Mouse (Mus musculus): ENCODE measurements around the gene Slc22a5.
"Not testable (repeated sequence)": the region's sequence is repeated elsewhere in the genome, so short reads cannot be mapped to it uniquely, and the experiment has no call there.

The Slc22a5 gene

DNA sequence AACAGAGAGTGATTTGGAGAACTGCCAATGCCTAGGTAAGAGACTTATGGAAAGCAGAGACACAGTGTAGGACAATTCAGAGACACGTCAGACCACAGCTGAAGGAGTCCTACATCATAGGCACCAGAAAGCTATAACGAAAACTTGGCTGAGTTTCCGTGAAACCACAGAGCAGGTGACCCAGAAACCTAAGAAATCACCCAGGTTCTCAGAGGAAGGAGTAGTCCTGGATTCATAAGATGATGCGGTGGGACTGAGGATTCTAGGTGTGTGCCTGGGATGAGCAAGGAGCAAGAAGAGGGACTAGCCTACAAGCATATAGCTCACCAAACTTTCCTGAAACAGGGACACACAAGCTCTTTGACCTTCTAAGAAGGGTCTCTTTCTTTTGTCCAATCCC is 3.2 kb downstream of the Slc22a5 start:
- no peak for DNase-seq (ENCODE audit: low spot score)

DNA sequence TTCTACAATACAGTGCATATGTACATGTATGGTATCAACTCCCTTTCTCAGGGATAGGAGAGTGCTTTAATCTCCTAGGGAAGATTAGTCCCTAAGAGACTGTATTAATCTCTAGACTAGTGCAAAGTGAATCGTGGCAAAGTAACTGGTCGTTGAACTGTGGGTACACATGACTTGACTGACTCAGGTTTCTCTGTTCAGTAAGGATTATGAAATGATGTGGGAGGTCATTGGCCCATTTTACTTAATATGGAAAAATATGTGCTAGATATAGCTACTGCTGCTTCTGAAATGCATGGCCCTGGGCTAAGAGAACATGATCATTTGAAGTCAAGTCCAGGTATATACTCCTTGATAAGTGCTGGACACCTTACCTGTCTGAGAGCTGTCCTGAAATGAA is 8.2 kb downstream of the Slc22a5 start:
- no peak for DNase-seq (ENCODE audit: low spot score)

DNA sequence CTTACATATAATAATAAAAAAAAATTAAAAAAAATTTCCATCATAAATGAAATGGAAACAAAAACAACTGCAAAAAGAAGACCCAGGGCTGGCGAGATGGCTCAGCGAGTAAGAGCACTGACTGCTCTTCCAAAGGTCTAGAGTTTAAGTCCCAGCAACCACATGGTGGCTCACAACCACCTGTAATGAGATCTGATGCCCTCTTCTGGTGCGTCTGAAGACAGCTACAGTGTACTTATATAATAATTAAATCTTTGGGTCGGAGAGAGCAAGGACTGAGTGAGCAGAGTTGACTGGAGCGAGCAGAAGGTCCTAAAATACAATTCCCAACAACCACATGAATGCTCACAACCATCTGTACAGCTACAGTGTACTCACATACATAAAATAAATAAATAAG is 13.4 kb downstream of the Slc22a5 start:
- DNase-seq (ENCODE audit: low spot score), result not testable (repeated sequence)

DNA sequence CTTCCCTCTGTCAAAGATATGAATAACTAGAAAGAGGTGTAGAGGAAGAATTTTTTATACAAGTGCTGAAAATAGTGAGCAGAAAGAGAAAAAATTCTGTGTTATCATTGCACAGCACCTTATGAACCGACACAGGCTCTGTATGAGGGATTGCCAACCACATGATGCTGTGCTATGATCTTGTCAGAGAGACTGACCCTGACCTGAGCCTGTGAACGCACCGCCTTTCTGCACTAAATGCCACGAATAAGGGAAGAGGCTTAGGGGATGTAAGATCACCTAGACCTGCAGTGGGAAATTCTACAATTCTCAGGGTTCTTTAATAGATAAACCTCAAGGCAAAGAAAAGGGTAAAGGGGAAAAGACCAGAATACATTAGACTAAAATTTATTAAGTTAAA is 15.0 kb downstream of the Slc22a5 start:
- no peak for DNase-seq (ENCODE audit: low spot score)

DNA sequence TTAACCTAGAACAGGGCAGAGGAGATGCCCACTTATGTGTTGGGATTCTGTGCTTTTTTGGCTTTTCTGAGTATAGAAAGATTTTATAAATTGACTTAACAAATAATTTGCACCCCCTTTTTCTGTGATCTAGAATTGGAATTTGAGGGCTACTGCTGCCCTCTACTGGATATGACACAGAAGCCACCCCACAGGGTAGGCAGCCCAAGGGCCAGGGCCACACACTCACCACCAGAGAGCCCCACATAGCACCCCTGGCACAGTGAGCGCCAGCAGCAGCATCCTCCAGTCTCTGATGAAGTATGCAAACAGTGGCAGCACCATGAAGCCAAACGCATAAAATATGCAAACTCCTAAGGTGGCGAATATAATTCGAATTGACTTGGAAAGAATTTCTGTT is 16.8 kb downstream of the Slc22a5 start:
- DNase-seq (ENCODE audit: low spot score), result no peak

DNA sequence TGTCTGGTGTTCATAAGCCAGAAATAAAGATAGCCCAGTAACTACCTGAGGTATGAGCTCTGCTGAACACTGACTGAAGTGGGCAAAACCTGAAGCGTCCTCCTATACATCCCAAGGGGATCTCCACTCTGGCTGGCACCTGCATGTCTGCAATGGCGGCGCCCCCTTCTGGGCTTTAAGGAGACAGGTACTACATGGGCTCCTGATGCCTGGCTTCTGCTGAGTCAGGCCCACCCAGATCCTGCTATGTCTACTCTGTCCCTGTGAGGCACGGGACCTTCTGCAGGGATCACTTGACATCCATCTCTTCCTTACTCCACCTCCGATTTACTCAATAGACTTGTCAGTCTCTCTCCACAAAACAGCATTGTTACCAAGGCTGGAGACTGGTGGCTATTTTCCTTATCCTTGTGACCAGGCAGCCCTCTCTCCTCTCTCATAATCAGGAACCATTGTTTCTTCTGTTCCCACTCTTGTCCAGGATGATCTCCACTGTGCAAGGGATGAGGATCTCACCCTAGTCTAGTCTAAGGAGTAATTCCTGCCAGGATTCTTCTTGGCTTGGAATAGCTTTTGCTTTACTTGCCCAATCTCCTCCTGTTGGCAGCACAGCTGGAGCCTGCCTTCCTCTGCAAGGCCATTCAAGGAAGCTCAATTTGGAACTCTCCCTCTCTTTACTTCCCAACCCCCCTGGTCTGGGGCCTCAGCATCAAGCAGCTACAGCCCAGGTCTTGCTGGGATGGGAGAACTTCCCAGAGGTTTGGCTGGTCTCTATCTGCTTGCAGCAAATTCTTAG is 17.4 kb downstream of the Slc22a5 start:
- not testable (repeated sequence) for DNase-seq (ENCODE audit: low spot score)

DNA sequence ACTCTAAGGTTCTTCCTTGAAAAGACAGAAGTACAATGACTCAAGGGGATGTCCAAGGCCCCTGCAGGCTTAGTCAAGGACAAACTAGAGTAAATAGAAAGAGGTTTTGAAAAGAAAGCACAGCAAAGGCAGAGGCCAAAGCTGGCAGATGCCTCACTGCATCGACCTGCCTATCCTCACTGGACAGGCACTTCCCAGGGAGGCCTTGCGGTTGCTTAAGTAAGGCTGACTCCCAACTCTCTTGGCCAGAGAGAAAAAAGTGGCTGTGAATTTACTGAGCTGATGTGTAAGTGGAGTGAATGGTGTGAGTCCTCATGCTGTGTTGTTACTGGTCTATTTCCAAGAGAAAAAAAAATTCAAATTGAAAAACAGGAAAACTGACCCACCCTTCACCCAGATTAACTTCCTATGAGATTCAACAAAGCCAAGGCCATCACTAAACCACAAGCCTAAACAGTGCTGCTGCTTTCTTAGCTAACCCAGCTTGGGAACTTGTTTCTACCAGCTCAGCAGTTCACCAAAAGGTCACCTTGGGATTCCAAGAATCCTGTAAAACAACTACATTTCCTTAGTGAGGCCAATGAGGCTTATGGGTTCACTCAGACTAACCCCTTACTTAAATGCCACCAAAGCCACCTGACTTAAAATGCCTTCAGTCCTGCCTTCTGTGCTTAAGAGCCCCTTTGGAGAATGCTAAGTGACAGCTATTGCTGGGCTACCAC is 19.5 kb downstream of the Slc22a5 start:
- no peak for DNase-seq (ENCODE audit: low spot score)

DNA sequence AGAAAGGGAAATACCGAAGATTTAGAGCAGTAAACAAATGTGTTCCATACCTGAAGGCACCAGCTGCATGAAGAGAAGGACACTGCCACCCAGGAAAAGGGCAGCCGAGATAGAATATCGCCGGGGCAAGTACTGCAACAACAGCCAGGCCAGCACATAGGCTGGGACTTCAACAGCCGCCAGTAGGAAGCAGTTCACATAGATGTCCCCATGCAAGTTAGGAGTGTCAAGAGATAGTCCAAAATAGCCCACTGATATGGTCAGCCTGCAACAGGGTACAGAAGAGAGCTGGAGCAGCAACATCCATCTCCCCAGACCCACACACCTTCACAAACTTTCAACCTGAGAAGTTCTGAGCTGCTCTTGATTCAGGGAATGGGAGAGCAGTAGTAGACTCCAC is 22.3 kb downstream of the Slc22a5 start:
- DNase-seq (ENCODE audit: low spot score), result no peak

DNA sequence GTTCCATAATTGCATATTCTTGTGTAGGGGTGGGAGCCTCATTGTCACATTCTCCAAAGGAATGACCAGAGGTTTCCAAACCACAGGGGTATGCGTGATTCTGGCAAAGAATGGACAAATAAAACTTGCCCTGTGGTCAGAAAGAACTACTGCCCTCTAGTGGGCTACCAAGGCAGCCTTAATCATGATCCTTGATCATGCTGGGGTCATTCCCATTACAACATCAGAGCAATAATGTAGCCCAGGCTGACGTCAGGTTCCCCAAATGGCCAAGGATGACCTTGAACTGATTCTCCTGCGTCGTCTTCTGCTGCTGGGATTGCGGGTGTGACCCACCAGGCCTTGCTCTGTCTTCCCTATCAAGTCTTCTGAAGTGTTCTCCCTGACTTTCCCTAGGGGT is 23.1 kb downstream of the Slc22a5 start:
- DNase-seq (ENCODE audit: low spot score), result not testable (repeated sequence)

DNA sequence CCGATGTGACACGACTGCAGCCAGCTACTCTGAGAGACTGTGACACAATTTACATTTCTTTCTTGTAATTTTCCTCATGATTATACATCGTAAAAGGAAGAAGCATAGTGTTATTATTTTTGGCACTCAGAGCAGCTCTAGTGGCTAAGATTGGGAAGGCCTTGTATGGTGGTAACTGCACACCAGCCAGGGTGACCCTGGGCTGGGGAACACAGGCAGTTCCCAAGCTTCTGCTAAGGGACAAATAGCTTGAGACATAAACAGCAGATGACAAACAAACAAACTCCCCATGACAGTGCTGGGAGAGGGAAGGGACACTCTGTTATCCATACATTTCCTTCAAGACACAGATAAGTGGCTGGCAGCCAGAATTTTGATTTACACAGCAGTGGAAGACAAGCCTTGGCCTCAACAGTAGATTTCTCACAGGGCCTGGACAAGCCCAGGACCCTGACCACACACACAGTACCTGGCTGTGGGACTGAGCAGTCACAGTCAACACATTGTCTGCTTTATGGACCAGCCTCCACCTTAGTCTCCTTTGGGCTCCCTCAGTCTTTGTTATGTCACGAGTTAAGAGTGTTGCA is 26.6 kb downstream of the Slc22a5 start:
- not testable (repeated sequence) for DNase-seq (ENCODE audit: low spot score)

DNA sequence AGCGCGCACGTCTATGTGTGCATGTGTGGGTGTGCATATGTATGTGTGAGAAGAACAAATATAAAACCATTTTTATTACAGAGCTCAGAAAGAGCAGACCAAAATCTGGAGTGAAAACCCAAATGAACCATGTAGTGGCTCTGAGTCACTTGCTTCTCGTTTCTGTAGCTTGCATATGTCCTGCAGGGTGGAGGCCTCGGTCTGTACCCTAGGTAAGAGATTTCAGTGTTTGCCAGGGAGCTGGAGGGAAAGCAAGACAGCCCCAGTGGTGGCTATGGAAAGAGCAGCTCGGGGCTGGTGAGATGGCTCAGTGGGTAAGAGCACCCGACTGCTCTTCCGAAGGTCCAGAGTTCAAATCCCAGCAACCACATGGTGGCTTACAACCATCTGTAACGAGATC is 30.5 kb downstream of the Slc22a5 start:
- DNase-seq (ENCODE audit: low spot score), result not testable (repeated sequence)

DNA sequence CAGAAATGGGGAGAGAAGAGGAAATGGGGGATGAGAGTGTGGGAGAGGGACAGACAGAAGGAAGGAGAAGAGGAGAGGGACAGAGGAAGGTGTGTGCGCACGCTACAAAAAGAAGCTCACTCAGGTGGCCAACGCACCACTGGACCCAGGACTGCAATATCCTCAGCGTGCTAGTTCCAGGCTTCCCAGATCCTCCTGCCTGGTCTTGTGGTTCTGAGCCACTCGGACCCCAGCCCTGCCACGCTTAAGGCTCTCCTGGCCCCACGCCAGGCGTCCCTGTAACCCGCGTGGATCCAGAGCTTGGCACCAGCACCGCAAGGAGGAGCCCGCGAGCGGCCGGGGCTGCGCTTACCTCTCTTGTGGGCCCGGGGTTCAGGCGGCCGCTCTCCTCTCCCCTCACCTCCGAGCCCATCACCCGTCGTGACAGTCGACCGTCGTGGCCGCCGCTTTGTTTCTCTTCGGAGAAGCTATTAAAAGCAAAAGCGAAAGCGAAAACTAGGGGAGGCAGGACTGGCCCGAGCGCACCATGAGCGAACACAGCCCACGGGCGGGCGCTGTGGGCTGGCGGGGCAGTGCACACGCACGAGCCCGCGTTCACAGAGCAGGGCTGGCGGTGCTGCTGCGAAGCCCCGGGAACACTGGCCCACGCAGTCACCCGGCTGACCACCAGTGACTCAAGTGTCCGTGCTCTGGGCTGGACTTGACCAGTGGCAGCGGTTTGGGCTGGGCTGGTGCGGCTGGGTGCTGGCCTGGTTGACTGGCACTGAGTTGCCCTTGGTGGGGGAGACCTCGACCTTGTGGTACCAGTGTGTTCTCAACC is 32.5 kb downstream of the Slc22a5 start, which contains the start of gene Gm12216:
Gm12216 (minus strand) TSS at position 496 of the 820 bp plus-strand sequence.
- DNase-seq (ENCODE audit: low spot score), result not testable (repeated sequence)

DNA sequence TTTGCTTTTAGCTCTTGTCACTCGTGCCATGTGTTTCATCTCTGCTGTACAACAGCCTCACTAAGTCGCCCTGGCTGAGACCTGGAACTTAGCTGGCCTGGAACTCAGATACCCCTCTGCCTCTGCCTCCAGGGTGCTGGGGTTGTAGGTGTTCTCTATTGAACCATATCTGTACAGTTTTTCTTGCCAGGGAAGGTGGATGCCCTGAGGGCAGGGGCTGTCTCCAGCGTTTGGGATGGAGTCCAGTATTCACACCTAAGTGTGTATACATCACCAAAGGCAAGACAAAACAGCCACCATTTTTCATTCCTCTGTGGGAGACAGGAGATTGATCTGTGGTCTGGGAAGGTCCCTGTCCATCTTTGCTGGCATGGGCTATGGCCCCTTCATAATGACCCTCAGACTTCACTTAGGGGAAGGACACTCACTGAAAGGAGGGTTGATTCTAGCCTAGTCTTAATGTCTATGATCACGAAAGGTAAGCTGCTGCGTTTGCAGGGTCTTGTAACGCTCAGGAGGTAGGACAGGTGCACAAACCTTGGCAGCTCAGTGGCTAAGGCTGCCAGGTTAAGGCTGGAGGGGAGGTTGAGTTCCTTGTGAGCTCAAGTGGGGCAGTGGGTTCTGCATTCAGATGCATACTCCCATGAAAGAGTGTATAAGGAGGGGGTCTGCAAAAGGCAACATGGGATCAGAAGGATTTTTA is 33.3 kb downstream of the Slc22a5 start:
- no peak for DNase-seq (ENCODE audit: low spot score)

DNA sequence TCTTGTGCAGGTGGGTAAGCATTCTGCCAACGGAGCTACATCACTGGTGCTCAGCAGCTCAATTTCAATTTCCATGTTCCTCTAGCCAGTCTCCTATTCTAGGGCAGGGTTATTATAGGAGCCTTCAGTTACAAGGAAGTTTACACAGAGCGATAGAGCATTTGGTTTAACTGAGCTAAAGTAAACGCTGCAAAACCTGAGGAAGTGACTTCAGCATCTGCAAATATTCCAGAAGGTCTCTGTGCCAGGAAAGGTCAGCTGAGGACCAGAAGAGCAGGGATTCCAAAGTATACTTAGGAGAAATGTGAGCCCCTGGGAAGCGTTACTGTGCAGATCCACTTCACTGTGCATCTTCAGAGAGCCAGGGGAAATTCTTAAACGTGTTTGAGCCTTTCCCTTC is 37.8 kb downstream of the Slc22a5 start:
- DNase-seq (ENCODE audit: low spot score), result no peak

DNA sequence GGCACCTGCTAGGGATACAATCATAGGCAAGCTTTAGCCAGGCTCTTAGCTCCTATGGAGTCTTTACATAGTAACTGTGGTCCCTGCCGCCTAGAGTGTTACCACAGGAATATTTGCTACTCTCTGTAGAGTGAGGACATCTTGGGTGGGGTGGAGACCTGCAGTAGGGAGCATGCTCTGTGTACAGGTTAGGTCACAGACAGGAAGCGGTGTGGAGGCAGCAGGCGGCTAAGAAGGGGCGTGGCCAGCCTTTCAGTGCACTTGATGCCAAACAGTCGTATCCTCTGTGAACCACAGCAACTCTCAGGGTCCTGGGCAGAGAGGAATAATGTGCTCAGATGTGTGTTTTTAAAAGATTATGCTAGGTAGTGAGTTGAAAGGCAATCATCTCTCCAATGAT is 39.7 kb downstream of the Slc22a5 start:
- DNase-seq (ENCODE audit: low spot score), result no peak

DNA sequence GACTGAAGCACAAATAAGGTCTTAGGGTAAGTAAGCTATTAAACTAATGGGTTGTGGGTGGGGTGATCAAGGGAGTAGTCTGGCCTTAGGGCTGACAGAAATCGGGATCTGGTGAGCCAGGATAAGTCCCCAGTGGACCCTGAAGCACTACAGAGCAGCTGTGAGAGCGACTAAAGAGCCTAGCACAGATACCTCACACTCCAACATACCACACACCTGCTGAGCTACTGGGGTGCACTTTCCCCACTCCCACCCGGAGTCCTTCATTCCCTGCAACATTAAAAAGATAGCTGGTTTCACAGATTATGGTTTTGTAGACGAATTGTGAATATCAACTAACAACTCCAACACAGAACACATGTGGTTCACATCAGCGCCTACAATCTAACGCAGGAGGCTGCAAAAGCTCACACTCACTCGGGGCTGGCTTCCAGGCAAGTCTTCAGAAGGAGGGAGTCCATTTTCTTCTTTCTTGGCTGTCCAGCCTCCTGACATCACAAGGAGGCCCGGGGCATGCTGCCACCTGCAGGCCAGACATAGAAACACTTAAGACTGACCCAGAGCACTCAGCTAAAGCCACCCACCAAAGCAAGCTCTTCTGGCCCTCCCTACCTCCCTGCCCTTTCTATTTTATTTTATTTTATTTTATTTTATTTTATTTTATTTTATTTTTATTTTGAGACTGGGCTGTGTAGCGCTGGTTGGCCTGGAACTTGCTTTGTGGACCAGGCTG is 41.7 kb downstream of the Slc22a5 start:
- peak; percentile 40 for DNase-seq (ENCODE audit: low spot score)

DNA sequence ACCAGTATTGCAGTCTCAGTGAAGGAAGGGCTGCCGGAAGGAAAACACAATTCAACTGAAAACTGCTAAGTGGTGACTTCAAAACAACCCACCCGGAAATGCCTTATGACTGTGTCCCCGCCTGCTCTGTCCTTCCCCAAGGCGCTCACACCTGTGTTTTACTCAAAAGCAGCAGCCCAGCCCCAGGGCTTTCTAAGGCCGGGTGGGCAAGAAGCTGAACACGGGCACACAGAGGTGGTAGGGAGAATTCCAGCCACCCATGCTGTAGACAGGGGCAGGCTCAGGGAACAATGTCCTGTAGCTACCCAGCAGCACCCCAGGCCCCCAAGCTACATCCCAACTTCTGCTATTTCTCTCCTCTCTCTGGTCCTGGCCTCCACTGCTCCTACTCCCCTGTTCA is 45.8 kb downstream of the Slc22a5 start:
- DNase-seq (ENCODE audit: low spot score), result no peak

DNA sequence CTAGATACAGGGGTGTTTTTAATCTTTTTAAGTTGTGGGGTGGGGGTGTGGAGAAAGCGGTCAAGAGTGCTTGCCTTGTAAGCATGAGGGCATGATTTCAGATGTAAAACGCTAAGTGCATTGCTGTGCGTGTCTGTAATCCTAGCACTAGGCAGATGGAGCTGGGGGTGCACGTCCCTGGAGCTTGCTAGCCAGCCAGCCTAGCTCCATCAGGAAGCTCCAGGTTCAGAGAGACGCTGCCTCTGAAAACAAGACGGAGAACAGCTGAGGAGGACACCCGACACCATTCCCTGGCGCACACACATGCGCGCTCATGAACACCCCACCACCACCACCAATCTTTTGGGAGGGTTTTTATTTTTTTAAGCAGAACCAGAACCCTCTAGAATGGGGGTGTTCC is 48.4 kb downstream of the Slc22a5 start:
- no peak for DNase-seq (ENCODE audit: low spot score)

DNA sequence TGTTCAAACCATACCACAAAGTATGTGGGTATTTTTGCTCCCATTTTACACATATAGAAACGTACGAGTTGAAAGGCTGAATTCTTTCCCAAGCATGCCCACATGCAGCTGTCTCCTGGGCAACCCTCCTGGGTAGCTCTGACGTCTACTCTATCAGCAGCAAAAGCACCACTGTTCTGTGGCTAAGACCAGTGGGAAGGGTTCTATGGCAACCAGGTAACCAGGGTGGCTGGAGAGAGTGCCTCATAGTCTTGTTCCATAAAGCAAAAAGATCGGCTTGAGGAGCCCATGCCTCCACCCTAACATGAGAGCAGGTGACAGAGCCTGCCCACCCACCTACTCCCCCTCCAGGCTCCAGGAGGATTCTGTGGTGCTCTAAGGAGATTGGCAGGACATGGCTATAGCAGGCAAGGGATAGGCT is 49.3 kb downstream of the Slc22a5 start:
- no peak for DNase-seq (ENCODE audit: low spot score)

DNA sequence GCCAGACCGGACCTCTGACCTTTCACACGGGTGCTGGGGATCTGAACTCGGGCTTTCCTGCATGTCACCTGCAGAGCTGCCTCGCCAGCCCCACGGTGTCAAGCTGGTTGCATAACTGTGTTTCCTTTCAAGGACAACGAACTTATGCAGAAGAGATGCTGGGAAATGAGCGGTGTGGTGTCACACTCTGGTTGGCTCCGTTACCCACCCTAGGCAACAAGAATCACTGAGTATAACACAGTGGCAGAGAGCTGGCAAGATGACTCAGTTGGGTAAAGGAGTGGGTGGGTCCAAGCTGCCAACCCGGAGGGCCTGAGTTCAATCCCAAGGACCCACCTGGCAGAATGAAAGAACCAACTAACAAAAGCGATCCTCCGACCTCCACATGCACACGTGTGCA is 49.9 kb downstream of the Slc22a5 start:
- no peak for DNase-seq (ENCODE audit: low spot score)
